Mouse (Mus musculus): ENCODE data around the gene Zfp697. TPM values are rescaled to one million over a fixed set of nuclear protein-coding genes. Genes with fewer than 3 reads are reported as not detected.

Zfp697 gene
- polyA plus RNA-seq, 1 experiment from 2014 or later = 10.0 TPM

DNA sequence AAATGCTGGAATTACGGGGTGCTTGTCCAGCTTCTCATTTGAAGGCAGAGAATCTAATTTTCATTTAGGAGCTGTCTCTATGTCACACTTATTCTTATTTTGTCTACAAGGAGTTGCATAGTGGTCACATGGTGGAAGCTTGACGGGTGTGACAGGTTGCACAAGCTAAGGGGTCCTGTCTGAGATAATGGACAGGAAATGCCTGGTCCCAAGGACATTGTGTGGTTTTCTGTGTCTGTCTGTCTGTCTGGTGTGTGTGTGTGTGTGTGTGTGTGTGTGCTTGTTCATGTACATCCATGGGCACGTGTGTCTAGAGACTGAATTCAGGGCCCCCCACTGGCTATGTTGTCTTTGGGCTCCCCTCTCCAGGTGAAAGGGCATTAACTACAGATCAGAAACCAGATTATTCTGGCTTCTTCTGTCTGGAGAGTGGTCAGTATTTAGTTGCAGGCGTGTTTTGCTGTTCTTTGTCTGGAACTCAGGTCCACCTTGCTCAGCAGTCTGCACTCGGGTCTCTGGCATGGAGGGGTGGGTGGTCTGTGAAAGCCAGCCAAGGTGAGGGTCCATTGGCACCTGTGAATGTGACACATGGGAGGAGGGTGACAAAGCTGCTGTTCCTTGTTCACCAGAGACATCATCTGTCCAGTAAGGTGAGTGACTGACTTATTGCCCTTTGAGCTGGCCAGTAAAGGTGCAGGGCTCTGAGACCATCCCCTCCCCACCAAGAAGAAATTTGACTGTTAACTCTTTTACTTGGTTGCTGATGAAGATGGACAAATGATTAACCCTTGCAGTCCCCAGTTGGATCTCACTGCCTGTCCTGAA lies 34.4 kb downstream of the Zfp697 start:
- Histone ChIP-seq H3K9me3 (no peaks in the 10 kb centered on the region), H3K27ac (peak overlapping the region; percentile 85), H3K36me3 (no peaks in the 10 kb centered on the region), H3K27me3 (ENCODE audit: insufficient read depth, poor library complexity, severe bottlenecking) (no peaks in the 10 kb centered on the region), H3K4me3 (no peak overlapping the region), H3K4me1 (peaks cover 75% of the 10 kb centered on the region)
- DNase-seq (ENCODE audit: low spot score) = no peak
- WGBS = 62% methylated on average over 5 of the region's 5 CpGs

DNA sequence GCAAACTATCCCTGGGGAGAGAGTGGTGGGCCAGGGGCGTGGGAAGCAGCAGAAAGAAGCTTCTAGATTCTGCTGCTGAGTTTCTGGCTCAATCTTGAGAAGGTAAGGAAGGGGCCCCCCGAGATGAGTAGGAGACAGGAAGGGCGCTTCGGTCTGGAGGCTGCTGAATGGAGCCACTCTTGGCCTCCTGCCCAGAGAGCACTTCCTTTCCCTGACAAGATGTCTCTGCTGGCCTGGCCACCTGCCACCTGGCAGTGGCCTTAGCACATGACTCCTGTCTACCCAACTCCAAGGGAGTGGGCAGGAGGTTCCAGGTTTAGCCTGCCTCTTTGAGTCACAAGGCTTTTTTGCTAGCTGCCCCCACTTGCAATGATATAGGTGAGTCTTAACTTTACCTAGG lies 35.1 kb downstream of the Zfp697 start:
- Histone ChIP-seq H3K27ac (peak overlapping the region; percentile 85), H3K4me1 (peaks cover 75% of the 10 kb centered on the region), H3K27me3 (ENCODE audit: insufficient read depth, poor library complexity, severe bottlenecking) (no peaks in the 10 kb centered on the region), H3K9me3 (no peaks in the 10 kb centered on the region), H3K4me3 (no peak overlapping the region), H3K36me3 (no peaks in the 10 kb centered on the region)
- DNase-seq (ENCODE audit: low spot score) = no peak
- 53% methylated on average over 4 of the region's 4 CpGs for WGBS

DNA sequence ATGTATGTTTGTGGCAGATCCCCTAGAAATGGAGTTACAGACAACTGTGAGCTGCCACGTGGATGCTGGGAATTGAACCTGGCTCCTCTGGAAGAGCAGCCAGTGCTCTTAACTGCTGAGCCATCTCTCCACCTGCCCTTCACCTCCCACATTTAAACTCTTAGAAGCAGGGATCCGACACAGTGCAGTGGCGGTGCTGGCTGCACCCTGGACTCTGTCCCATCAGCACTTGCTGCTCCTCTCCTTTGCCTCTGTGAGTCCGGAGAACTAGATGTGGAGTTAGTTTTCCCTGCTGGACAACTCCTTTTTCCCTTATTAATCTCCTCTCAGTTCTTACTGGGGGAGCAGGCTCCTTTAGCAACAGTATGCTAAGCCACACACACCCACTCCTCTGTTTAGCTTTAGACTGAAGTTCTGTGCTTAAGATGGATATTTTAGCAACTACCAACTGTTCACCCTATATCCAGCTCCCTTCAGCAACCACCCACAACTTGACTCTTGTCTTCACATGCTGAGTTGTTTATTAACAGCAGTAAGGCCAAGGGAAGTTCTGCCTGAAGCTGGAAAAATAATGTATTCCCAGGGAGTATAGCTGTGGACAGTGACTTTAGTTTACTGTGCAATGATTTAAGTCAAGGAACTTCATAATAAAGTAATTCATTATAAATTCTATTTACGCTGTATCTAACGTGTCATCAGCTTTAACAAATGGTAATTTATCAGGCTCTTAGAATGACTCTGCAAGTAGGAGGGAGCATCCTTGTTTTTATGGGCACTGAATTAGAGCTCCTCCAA lies 36.9 kb downstream of the Zfp697 start:
- DNase-seq (ENCODE audit: low spot score) = no peak
- Histone ChIP-seq H3K9me3 (no peaks in the 10 kb centered on the region), H3K27me3 (ENCODE audit: insufficient read depth, poor library complexity, severe bottlenecking) (no peaks in the 10 kb centered on the region), H3K4me1 (peaks cover 56% of the 10 kb centered on the region), H3K27ac (no peak overlapping the region), H3K4me3 (no peak overlapping the region), H3K36me3 (no peaks in the 10 kb centered on the region)
- 59% methylated on average over 6 of the region's 6 CpGs for WGBS

DNA sequence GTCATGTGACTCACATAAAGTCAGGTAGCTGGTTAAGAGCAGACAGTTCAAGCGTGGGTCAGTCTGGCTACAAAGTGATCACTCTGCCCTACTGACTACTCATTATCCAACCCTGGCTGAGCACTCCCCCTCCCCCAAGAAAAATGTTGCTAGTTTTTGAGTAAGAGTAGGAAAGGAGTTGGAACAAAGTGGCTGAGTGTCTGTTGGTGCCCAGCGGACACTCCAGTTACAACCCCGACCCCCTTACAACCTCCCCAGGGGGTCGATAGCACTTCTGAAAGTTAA lies 37.5 kb downstream of the Zfp697 start:
- Histone ChIP-seq H3K36me3 (no peaks in the 10 kb centered on the region), H3K27ac (no peak overlapping the region), H3K4me3 (no peak overlapping the region), H3K9me3 (no peaks in the 10 kb centered on the region), H3K4me1 (peaks cover 51% of the 10 kb centered on the region), H3K27me3 (ENCODE audit: insufficient read depth, poor library complexity, severe bottlenecking) (no peaks in the 10 kb centered on the region)
- DNase-seq (ENCODE audit: low spot score) = no peak
- 39% methylated on average over 4 of the region's 4 CpGs for WGBS

DNA sequence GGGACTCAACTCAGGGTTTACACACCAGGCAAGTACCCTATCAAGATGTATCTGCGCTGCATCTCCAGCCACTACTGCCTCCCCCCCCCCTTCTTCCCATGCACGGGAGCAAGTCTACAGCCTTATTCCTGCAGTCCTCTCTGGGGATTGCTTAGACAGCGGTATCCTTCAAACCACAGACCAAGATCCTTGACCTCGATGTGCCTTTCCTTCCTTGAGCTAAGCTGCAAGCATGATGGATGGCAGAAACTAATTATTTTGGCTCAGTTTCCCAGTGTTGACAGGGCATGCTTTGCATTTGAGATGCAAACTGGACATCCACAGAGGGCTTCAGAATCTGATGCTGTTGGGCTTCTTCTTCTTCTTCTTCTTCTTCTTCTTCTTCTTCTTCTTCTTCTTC lies 40.7 kb downstream of the Zfp697 start:
- peaks cover 10% of the 10 kb centered on the region for H3K36me3 ChIP-seq
- no peak overlapping the region for H3K27ac ChIP-seq
- no peaks in the 10 kb centered on the region for H3K9me3 ChIP-seq
- peaks cover 16% of the 10 kb centered on the region for H3K27me3 ChIP-seq (ENCODE audit: insufficient read depth, poor library complexity, severe bottlenecking)
- peaks cover 32% of the 10 kb centered on the region for H3K4me1 ChIP-seq
- no peak overlapping the region for H3K4me3 ChIP-seq
- no peak for DNase-seq (ENCODE audit: low spot score)
- 80% methylated on average over 4 of the region's 4 CpGs for WGBS

DNA sequence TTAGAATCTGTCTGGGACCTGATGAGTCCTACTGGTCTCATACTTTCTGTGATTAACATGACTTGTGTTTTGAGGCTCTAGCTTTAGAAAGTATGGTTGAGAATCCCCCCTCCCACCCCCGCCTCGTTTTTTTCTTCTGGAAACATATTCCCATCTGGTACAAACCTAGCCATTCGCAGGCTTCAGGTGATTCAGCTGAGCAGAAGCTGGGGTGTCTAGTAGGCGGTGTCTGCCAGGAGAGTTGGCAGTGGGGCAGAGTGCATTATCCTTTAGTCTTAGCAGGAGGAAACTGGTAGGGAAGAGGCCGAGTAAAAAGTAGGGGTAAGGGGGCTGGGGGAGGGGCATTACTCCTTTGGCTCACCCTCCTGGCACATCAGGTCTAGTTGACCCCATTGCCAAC lies 44.5 kb downstream of the Zfp697 start:
- Histone ChIP-seq H3K27me3 (ENCODE audit: insufficient read depth, poor library complexity, severe bottlenecking) (peaks cover 36% of the 10 kb centered on the region), H3K4me3 (peak overlapping the region; percentile 75), H3K36me3 (peaks cover 10% of the 10 kb centered on the region), H3K9me3 (no peaks in the 10 kb centered on the region), H3K27ac (0 out of 2 replicates have a peak overlapping the region, but pooled peaks have one; percentile 81), H3K4me1 (peaks cover 29% of the 10 kb centered on the region)
- 45% methylated on average over 5 of the region's 5 CpGs for whole genome bisulfite sequencing
- no peak for DNase-seq (ENCODE audit: low spot score)

DNA sequence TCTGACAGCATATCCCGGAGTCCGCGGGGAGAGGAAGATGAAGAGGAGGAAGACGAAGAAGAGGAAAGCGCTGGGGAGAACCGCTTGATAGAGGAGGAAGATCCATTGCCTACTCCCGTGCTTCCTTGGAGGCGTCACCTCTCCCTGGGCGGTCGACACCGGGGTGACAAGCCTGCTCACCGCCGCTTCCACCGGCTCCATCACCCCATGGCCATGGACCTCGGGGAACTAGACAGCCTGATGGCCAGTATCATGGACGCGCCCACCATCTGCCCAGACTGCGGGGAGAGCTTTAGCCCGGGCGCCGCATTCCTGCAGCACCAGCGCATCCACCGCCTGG lies 45.0 kb downstream of the Zfp697 start:
- H3K4me3 ChIP-seq = peak overlapping the region; percentile 75
- H3K9me3 ChIP-seq = no peaks in the 10 kb centered on the region
- peak overlapping the region; percentile 81; the same call in 1 of the 2 replicates for H3K27ac ChIP-seq
- WGBS = 1% methylated on average over 23 of the region's 23 CpGs
- peaks cover 36% of the 10 kb centered on the region for H3K27me3 ChIP-seq (ENCODE audit: insufficient read depth, poor library complexity, severe bottlenecking)
- H3K36me3 ChIP-seq = peaks cover 10% of the 10 kb centered on the region
- H3K4me1 ChIP-seq = peaks cover 29% of the 10 kb centered on the region
- no peak for DNase-seq (ENCODE audit: low spot score)

DNA sequence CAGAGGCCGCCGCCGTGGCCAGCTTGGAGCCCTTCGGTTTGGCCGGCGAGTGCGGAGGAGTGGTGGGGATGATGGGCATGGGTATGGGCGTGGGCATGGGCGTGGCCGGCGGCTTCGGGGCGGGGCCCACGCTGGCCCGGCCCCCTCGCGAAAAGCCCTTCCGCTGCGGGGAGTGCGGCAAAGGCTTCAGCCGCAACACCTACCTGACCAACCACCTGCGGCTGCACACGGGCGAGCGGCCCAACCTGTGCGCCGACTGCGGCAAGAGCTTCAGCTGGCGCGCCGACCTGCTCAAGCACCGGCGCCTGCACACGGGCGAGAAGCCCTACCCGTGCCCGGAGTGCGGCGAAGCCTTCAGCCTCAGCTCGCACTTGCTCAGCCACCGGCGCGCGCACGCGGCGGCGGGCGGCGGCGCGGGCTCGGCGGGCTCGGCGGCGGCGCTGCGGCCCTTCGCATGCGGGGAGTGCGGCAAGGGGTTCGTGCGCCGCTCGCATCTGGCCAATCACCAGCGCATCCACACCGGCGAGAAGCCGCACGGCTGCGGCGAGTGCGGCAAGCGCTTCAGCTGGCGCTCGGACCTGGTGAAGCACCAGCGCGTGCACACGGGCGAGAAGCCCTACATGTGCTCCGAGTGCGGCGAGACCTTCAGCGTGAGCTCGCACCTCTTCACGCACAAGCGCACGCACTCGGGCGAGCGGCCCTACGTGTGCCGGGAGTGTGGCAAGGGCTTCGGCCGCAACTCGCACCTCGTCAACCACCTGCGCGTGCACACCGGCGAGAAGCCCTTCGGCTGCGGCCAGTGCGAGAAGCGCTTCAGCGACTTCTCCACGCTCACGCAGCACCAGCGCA lies 45.6 kb downstream of the Zfp697 start:
- DNase-seq (ENCODE audit: low spot score) = peak; percentile 89
- H3K27ac ChIP-seq = peak overlapping the region; percentile 81
- H3K27me3 ChIP-seq (ENCODE audit: insufficient read depth, poor library complexity, severe bottlenecking) = peaks cover 36% of the 10 kb centered on the region
- peaks cover 29% of the 10 kb centered on the region for H3K4me1 ChIP-seq
- peak overlapping the region; percentile 75 for H3K4me3 ChIP-seq
- no peaks in the 10 kb centered on the region for H3K9me3 ChIP-seq
- WGBS = under 1% methylated on average over 104 of the region's 110 CpGs
- H3K36me3 ChIP-seq = peaks cover 10% of the 10 kb centered on the region

DNA sequence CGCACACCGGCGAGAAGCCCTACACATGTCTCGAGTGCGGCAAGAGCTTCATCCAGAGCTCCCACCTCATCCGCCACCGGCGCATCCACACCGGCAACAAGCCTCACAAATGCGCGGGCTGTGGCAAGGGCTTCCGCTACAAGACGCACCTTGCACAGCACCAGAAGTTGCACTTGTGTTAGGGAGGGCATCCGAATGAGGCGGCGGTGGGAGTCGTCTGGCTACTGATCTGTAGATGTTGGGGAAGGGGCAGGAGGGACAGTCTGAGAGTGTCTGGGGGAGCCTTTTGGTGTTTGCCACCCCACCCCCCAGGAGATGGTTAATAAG lies 46.2 kb downstream of the Zfp697 start:
- no peak for DNase-seq (ENCODE audit: low spot score)
- Histone ChIP-seq H3K27me3 (ENCODE audit: insufficient read depth, poor library complexity, severe bottlenecking) (peaks cover 36% of the 10 kb centered on the region), H3K9me3 (no peaks in the 10 kb centered on the region), H3K4me1 (peaks cover 29% of the 10 kb centered on the region), H3K27ac (peak overlapping the region; percentile 81), H3K4me3 (peak overlapping the region; percentile 75), H3K36me3 (peaks cover 10% of the 10 kb centered on the region)
- 5% methylated on average over 17 of the region's 17 CpGs for WGBS

DNA sequence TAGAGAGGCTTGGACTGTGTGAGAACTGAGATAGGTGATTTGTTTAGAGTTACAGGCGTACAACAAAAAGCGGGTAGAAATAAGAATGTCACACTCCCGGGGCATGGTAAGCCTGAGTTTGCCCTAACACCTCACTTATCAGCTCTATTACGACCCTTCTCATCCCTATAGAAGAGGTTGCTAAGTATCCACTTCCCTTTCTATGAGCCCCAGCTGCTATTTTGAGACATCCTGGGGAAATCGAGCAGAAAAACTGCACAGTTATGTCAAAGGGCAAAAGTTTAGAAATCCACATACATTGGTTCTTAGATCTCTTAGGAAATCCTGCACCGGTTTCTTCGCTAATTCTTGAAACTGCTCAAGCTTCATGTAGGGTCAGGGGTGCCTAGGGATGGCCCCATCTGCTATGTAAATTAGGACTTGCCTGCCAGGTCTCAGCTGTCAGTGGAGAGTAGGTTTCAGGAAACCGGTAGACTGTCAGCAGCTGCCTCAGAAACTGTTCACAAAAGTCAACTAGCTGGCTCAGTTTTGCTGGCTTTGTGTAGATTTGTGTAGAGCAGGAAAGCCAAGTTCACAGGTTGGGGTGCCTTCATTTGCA lies 46.8 kb downstream of the Zfp697 start:
- H3K27me3 ChIP-seq (ENCODE audit: insufficient read depth, poor library complexity, severe bottlenecking) = peaks cover 36% of the 10 kb centered on the region
- H3K9me3 ChIP-seq = no peaks in the 10 kb centered on the region
- WGBS = 16% methylated on average over 8 of the region's 8 CpGs

DNA sequence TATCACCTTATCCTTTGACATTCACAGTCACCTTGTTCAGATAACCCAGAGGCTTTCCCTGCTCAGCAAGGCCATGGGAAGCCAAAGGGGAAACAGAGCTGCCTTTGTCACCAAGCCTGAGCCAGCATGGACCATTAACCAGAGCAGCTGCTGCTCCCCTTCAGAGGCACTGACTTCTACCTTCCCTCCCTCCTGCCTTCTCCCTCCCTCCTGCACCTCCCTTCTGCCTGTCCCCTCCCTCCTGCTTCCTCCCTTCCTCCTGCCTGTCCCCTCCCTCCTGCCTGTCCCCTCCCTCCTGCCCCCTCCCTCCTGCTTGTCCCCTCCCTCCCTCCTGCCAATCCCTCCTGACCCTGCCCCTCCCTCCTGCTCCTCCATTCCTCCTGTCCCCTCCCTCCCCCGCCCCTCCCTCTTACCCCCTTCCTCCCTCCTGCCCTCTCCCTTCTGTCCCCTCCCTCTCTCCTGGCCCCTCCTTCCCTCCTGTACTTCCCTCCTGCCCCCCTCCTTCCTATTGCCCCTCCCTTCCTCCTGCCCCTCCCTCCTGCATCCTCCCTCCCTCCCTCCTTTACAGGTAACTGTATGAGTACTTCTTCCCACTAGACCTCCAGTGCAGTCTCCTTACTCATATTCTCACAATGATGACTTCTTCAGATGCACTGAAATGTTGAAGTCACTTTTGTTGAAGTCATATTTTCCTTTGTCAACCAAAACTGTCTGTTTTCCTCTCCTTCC lies 52.0 kb downstream of the Zfp697 start:
- no peak for DNase-seq (ENCODE audit: low spot score)

More for the DNA sequence above, 46.8 kb downstream of the Zfp697 start:
- no peak for DNase-seq (ENCODE audit: low spot score)
- Histone ChIP-seq H3K4me3 (peak overlapping the region; percentile 75), H3K27ac (no peak overlapping the region), H3K36me3 (peaks cover 10% of the 10 kb centered on the region), H3K4me1 (peaks cover 29% of the 10 kb centered on the region)

DNA sequence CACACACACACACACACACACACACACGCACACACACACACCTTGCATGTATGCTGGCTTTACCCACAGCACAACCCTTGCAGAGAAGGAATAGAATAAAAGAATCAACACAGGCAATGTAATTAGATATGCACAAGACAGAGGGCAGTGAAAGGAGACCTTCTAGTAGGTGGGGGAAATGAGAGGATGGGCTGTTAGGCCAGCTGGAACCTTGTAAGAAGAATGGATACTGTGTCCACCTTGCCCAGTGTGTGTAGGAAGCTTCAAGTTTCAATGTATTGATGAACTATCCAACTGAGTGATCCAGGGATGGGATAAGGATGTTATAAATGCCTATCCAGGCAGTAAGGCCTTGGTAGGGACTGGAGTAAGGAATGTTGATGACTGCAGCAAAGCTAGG lies 52.8 kb downstream of the Zfp697 start:
- Histone ChIP-seq H3K4me1 (no peaks in the 10 kb centered on the region), H3K36me3 (no peaks in the 10 kb centered on the region), H3K27ac (no peak overlapping the region), H3K4me3 (no peak overlapping the region), H3K27me3 (ENCODE audit: insufficient read depth, poor library complexity, severe bottlenecking) (no peaks in the 10 kb centered on the region), H3K9me3 (no peaks in the 10 kb centered on the region)
- no peak for DNase-seq (ENCODE audit: low spot score)
- WGBS = 73% methylated on average over 1 of the region's 1 CpGs

More for the DNA sequence above, 52.0 kb downstream of the Zfp697 start:
- no peak overlapping the region for H3K27ac ChIP-seq
- H3K27me3 ChIP-seq (ENCODE audit: insufficient read depth, poor library complexity, severe bottlenecking) = peaks cover 7% of the 10 kb centered on the region; the same call in 1 of the 2 replicates
- peaks cover 3% of the 10 kb centered on the region; the same call in 1 of the 2 replicates for H3K4me1 ChIP-seq
- no peaks in the 10 kb centered on the region for H3K36me3 ChIP-seq
- H3K9me3 ChIP-seq = no peaks in the 10 kb centered on the region
- no peak overlapping the region for H3K4me3 ChIP-seq
- WGBS = 0% methylated on average over 1 of the region's 1 CpGs
